Mouse (Mus musculus): ENCODE results near the gene Xxylt1. TPM values are rescaled to one million over a fixed set of nuclear protein-coding genes. Genes with fewer than 3 reads are reported as not detected.

Gene Xxylt1
- polyA plus RNA-seq, 1 experiment from 2014 or later: 14.5 TPM

DNA sequence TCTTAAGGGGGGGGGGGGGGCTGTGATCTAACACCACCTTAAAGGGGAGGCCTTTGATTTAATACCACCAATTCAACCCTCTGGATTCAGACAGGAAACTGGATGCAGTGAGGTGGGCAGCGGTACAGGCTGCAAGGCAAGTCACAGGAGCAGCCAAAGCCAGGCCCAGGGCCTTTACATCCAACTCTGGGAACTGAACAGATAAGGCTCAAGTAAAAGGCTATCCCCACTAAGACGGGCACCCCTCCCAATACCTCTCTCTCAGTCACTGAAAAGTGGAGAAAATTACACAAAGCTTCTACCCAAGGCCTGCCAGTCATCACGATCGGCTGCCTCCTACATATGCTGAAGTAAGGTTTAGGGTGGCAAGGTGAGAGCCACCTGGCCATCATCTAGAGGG is 21.5 kb downstream of the Xxylt1 start:
- H3K36me3 ChIP-seq: no peaks in the 10 kb centered on the region
- no peak overlapping the region for H3K27ac ChIP-seq
- no peak for ATAC-seq
- peaks cover 10% of the 10 kb centered on the region; the same call in 1 of the 2 replicates for H3K4me1 ChIP-seq (replicated peaks)
- no peaks in the 10 kb centered on the region for H3K9me3 ChIP-seq
- no peaks in the 10 kb centered on the region for H3K27me3 ChIP-seq (replicated peaks)
- no peak overlapping the region for H3K4me3 ChIP-seq (replicated peaks)
- H3K4me2 ChIP-seq (replicated peaks): no peak overlapping the region
- H3K9ac ChIP-seq: no peak overlapping the region
- WGBS: 91% methylated on average over 4 of the region's 4 CpGs

DNA sequence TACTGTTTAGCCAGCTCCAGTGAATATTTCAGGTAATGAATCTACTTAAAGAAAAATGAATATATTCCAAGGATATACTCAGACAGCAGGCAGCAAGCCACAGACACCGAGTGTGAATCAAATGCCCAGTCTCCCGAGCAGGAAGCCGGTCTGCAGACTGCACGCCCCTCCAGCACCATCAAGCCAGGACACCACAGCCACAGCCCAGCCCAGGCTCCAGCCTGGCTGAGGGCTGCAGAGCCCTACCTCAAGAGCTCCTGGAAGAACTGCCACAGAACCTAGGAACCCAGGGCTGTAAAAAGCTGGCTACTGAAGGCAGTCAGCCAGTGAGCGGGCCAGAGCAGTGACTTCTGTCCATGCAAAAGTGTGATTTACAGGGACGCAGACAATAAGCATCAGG is 28.4 kb downstream of the Xxylt1 start:
- Histone ChIP-seq H3K27me3 (replicated peaks) (no peaks in the 10 kb centered on the region), H3K27ac (peak overlapping the region; percentile 14; the same call in 1 of the 2 replicates)

DNA sequence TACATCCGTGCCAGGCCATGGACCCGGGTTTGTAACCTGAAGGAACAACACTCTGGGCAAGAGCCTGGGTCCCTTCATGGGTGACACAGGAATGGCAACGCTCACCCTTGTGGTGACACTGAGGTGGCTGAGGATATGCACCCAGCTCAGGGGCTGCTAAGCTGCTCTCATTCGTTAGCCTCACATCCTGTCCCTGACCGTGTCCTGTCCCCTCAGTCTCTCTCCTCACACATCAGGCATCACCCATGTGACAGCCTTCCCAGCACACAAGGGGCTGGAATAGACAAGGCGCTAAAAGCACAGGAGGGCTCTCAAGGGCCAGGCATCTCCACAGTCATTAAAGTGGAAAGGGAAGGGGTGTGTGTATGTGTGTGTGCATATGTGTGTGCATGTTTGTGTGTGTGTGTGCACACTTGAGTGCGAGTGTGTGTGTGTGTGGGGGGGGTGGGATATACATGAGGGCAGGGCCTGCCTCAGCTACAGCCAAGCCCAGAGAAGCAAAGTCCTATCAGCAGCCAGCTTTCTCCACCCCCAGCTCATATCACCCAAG is 29.0 kb downstream of the Xxylt1 start:
- H3K4me1 ChIP-seq (replicated peaks): peaks cover 8% of the 10 kb centered on the region; the same call in 1 of the 2 replicates
- no peaks in the 10 kb centered on the region for H3K27me3 ChIP-seq (replicated peaks)
- H3K9me3 ChIP-seq: no peaks in the 10 kb centered on the region
- ATAC-seq: no peak
- WGBS: 78% methylated on average over 7 of the region's 7 CpGs
- H3K4me2 ChIP-seq (replicated peaks): no peak overlapping the region
- H3K27ac ChIP-seq: no peak overlapping the region
- H3K36me3 ChIP-seq: no peaks in the 10 kb centered on the region; the same call in 1 of the 2 replicates
- no peak overlapping the region for H3K4me3 ChIP-seq (replicated peaks)
- no peak overlapping the region for H3K9ac ChIP-seq

More for the DNA sequence above, 28.4 kb downstream of the Xxylt1 start:
- no peaks in the 10 kb centered on the region; the same call in 1 of the 2 replicates for H3K36me3 ChIP-seq
- peaks cover 4% of the 10 kb centered on the region; the same call in 1 of the 2 replicates for H3K4me1 ChIP-seq (replicated peaks)
- no peaks in the 10 kb centered on the region for H3K9me3 ChIP-seq
- no peak for ATAC-seq
- H3K9ac ChIP-seq: no peak overlapping the region
- H3K4me2 ChIP-seq (replicated peaks): no peak overlapping the region
- no peak overlapping the region for H3K4me3 ChIP-seq (replicated peaks)
- 54% methylated on average over 6 of the region's 6 CpGs for WGBS

- 81% methylated on average over 7 of the region's 7 CpGs for WGBS
- H3K27ac ChIP-seq: no peak overlapping the region
- H3K9me3 ChIP-seq: no peaks in the 10 kb centered on the region
- H3K4me3 ChIP-seq (replicated peaks): no peak overlapping the region
- peaks cover 8% of the 10 kb centered on the region; the same call in 1 of the 2 replicates for H3K4me1 ChIP-seq (replicated peaks)
- H3K27me3 ChIP-seq (replicated peaks): no peaks in the 10 kb centered on the region
- ATAC-seq: no peak
- no peaks in the 10 kb centered on the region; the same call in 1 of the 2 replicates for H3K36me3 ChIP-seq
- H3K9ac ChIP-seq: no peak overlapping the region
- no peak overlapping the region for H3K4me2 ChIP-seq (replicated peaks)
Measured at GRCm38 (mm10) chr16:31050701-31051100, 30.5 kb downstream of the Xxylt1 start.

DNA sequence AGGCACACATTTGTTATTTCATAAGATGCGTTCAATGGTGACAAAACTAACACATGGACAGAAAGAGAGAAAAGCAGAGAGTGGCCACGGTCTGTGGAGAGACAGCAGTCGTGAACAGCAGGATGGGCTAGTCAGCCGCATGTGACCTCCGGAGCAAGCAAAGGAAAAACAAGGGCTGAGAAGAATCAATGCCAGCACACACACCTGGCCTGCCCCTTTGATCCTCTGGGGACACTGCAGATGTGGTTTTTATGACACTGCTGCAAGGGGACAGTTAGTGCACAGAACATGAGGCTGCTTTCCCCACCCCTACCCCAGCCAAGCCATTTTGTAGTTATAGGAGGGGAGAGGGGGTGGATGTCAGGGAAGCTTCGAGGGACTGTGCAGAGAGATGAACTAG is 33.0 kb downstream of the Xxylt1 start:
- Histone ChIP-seq H3K27me3 (replicated peaks) (no peaks in the 10 kb centered on the region), H3K9ac (no peak overlapping the region), H3K36me3 (no peaks in the 10 kb centered on the region; the same call in 1 of the 2 replicates), H3K9me3 (no peaks in the 10 kb centered on the region), H3K4me2 (replicated peaks) (no peak overlapping the region), H3K4me1 (replicated peaks) (peaks cover 8% of the 10 kb centered on the region; the same call in 1 of the 2 replicates), H3K4me3 (replicated peaks) (no peak overlapping the region), H3K27ac (no peak overlapping the region)
- 84% methylated on average over 6 of the region's 6 CpGs for WGBS
- no peak for ATAC-seq

- WGBS: 80% methylated on average over 10 of the region's 10 CpGs
- no peak overlapping the region for H3K9ac ChIP-seq
- H3K9me3 ChIP-seq: no peaks in the 10 kb centered on the region
- H3K4me2 ChIP-seq (replicated peaks): no peak overlapping the region
- H3K27me3 ChIP-seq (replicated peaks): no peaks in the 10 kb centered on the region
- no peak overlapping the region for H3K27ac ChIP-seq
- 0 out of 2 replicates have a peak, but pooled peaks cover 4% of the 10 kb centered on the region for H3K4me1 ChIP-seq (replicated peaks)
- no peak overlapping the region for H3K4me3 ChIP-seq (replicated peaks)
- H3K36me3 ChIP-seq: no peaks in the 10 kb centered on the region; the same call in 1 of the 2 replicates
- no peak for ATAC-seq
Measured at GRCm38 (mm10) chr16:31047186-31047898, 33.9 kb downstream of the Xxylt1 start.

DNA sequence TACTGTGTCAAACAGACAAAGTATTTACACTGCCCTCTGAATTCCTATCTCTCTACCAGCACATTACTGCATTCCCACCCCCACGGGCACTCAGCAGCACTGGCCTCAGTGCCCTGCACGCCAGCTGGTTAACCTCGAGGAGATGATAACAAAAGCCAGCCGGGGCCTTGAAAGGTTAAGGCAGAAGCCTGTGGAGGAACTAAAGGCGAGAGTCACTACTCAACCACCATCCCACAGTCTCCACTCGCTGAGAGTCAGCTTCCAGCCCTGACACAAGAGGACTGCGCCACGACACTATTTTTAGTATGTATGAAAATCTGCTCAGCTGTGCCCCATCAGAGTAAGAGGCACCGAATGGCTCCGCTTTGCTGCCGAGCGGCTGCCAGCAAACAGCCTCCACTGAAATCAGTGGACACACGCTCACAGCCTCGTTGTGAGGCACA is 35.0 kb downstream of the Xxylt1 start:
- Histone ChIP-seq H3K27me3 (replicated peaks) (no peaks in the 10 kb centered on the region), H3K9me3 (no peaks in the 10 kb centered on the region), H3K36me3 (no peaks in the 10 kb centered on the region; the same call in 1 of the 2 replicates), H3K4me2 (replicated peaks) (no peak overlapping the region), H3K9ac (no peak overlapping the region), H3K27ac (no peak overlapping the region), H3K4me1 (replicated peaks) (0 out of 2 replicates have a peak, but pooled peaks cover 4% of the 10 kb centered on the region), H3K4me3 (replicated peaks) (no peak overlapping the region)
- ATAC-seq: 0 out of 2 replicates have a peak, but pooled peaks have one; percentile 28
- 43% methylated on average over 14 of the region's 14 CpGs for WGBS

DNA sequence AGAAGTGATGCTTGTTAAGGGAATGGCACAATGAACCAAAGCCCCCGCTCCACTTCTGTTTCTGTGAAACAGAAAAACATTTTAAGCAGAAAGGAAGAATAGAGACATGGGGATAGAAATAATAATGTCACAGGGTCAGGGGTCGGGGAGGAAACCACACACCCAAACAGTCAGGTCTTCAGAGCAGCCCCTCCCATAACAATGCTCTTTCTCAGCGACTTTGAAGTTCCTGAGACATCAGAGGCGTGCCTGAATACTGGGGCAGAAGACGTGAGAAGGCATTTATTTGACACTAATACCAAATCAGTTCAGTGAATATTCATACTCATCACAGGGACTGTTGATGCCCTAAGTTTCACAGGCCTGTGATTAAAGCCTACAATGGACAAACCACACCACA is 36.0 kb downstream of the Xxylt1 start:
- no peaks in the 10 kb centered on the region; the same call in 1 of the 2 replicates for H3K36me3 ChIP-seq
- H3K27ac ChIP-seq: no peak overlapping the region
- no peak overlapping the region for H3K9ac ChIP-seq
- H3K27me3 ChIP-seq (replicated peaks): no peaks in the 10 kb centered on the region
- H3K9me3 ChIP-seq: no peaks in the 10 kb centered on the region
- ATAC-seq: no peak
- no peak overlapping the region for H3K4me2 ChIP-seq (replicated peaks)
- no peak overlapping the region for H3K4me3 ChIP-seq (replicated peaks)
- 0 out of 2 replicates have a peak, but pooled peaks cover 4% of the 10 kb centered on the region for H3K4me1 ChIP-seq (replicated peaks)
- 75% methylated on average over 5 of the region's 5 CpGs for WGBS

GRCm38 (mm10) chr16:31043136-31043535 is 38.1 kb downstream of the Xxylt1 start:
- no peaks in the 10 kb centered on the region for H3K9me3 ChIP-seq
- 86% methylated on average over 5 of the region's 5 CpGs for WGBS
- no peak overlapping the region for H3K4me2 ChIP-seq (replicated peaks)
- H3K9ac ChIP-seq: no peak overlapping the region
- 0 out of 2 replicates have a peak, but pooled peaks cover 4% of the 10 kb centered on the region for H3K4me1 ChIP-seq (replicated peaks)
- H3K4me3 ChIP-seq (replicated peaks): no peak overlapping the region
- no peak for ATAC-seq
- no peaks in the 10 kb centered on the region; the same call in 1 of the 2 replicates for H3K36me3 ChIP-seq
- H3K27me3 ChIP-seq (replicated peaks): no peaks in the 10 kb centered on the region
- no peak overlapping the region for H3K27ac ChIP-seq

GRCm38 (mm10) chr16:31041566-31041965 is 39.7 kb downstream of the Xxylt1 start:
- Histone ChIP-seq H3K27ac (no peak overlapping the region), H3K9ac (no peak overlapping the region), H3K36me3 (no peaks in the 10 kb centered on the region), H3K27me3 (replicated peaks) (no peaks in the 10 kb centered on the region), H3K4me3 (replicated peaks) (no peak overlapping the region), H3K4me2 (replicated peaks) (no peak overlapping the region), H3K9me3 (no peaks in the 10 kb centered on the region), H3K4me1 (replicated peaks) (no peaks in the 10 kb centered on the region)
- WGBS: 89% methylated on average over 2 of the region's 2 CpGs
- no peak for ATAC-seq

GRCm38 (mm10) chr16:31039803-31040459 is 41.3 kb downstream of the Xxylt1 start:
- Histone ChIP-seq H3K27me3 (replicated peaks) (no peaks in the 10 kb centered on the region), H3K9ac (no peak overlapping the region), H3K27ac (no peak overlapping the region), H3K4me3 (replicated peaks) (no peak overlapping the region), H3K4me1 (replicated peaks) (0 out of 2 replicates have a peak, but pooled peaks cover 4% of the 10 kb centered on the region), H3K9me3 (no peaks in the 10 kb centered on the region), H3K4me2 (replicated peaks) (no peak overlapping the region), H3K36me3 (no peaks in the 10 kb centered on the region)
- no peak for ATAC-seq
- WGBS: 70% methylated on average over 9 of the region's 9 CpGs

DNA sequence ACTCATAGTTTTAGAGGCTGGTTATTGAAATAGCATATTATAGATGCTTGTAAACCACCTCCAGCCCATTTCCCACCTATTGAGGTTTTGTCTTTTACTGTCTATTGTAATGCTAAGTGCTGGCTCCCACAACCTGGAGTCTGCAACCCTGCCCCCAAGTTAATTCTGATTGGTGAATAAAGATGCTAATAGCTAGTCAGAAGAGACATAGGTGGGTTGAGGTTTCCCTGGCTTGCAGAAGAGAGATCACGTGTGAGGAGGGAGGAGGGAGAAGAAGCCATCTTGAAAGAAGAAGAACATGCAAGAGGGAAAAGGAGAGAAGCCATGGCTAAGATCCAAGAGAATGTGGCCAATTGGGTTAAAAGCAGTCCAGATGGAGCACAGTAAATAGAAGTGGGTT is 43.8 kb downstream of the Xxylt1 start:
- Histone ChIP-seq H3K4me1 (replicated peaks) (0 out of 2 replicates have a peak, but pooled peaks cover 6% of the 10 kb centered on the region), H3K9ac (no peak overlapping the region), H3K9me3 (no peaks in the 10 kb centered on the region), H3K4me3 (replicated peaks) (no peak overlapping the region), H3K27me3 (replicated peaks) (no peaks in the 10 kb centered on the region), H3K36me3 (no peaks in the 10 kb centered on the region), H3K27ac (no peak overlapping the region), H3K4me2 (replicated peaks) (no peak overlapping the region)
- ATAC-seq: no peak
- WGBS: 86% methylated on average over 1 of the region's 1 CpGs

Data from intestine, embryonic 15.5 days (tissue).